Mouse (Mus musculus): Measurements from ENCODE around the gene BC016579.

The BC016579 gene

DNA sequence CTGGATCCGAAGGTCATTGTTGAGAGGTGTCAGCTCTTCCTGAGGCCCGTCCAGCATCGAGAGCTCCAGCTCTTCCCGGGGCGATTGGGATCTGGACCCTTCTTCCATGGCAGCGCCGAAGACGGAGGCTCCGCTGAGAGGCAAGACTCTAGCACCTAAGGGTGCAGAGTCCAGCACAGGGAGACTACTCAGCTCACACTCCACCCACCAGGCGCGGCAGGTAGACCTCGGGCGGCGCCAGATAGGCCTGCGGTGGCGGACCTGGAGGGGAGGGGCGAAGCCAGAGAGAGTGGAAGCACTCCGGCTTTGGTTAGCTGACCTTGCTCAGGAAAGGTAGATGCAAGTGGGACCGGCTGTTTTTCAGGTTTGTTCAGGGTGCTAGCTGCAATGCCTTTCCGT, at the start of gene BC016579:
Gene BC016579 (minus strand): TSS at position 135 of the 399 bp plus-strand sequence.
- DNase-seq (ENCODE audit: low read depth, low spot score), result no peak

DNA sequence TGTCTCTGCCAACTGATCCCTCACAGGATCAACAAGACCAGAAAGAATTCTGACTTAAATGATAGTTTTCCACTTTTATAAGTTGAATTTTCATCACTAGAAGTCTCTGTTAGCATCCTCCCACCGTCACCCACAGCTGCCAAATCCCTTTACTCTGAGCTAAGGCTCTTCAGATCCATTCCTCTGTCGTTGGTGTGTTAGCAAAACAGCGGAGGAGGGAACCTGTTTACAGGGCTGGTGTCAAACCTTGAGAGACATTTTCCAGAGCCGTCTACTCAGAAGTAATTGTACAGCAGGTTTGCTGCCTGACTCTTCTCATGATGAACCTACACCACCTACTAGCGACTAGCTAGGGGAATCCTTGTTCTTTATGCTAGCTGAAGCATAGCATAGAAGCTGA, 45.4 kb upstream of the BC016579 start:
- no peak for DNase-seq (ENCODE audit: low read depth, low spot score)

- DNase-seq (ENCODE audit: low read depth, low spot score), result no peak
These were observed 44.1 kb upstream of the BC016579 start for GRCm38 (mm10) chr16:45697996-45698395.

DNA sequence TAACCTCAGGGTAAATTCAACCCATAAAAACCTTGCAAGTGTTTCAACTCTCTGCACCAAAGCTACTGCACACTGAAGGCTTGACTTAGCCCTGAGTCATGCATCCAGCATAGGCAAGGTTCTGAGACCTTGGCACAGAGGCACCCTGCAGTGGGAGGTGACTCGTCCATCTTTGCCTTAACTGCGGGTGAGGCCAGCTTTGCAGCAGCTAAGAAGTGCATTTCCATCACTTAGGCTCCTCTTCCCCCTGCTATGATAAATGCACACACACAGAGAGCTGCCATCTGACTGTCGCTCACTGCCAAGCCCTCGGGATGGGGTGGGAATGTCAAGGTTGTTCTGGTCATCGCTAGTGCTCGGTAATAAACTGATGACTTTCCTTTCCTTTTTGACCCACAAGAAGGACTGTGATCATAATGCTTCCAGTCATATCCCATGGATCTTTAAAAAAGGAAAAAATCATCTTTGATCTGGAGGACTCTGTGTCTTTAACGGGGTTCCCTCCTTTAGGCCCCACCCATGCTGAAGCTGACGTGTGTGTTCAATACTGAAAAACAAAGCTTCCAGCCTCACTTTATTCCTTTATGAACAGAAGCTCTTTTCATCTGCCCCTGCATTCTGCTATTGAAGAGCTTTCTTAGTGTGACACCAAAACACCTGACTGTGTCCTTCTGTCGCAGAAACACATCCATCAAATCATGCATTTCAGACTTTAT, 41.7 kb upstream of the BC016579 start:
- DNase-seq (ENCODE audit: low read depth, low spot score), result no peak

- DNase-seq (ENCODE audit: low read depth, low spot score), result no peak
These were observed 39.7 kb upstream of the BC016579 start, which contains the start of gene Tmprss7 for GRCm38 (mm10) chr16:45693558-45693957. TSS of gene Tmprss7 (minus strand) at chr16:45693658.

- no peak for DNase-seq (ENCODE audit: low read depth, low spot score)
These were observed 39.0 kb upstream of the BC016579 start for GRCm38 (mm10) chr16:45692851-45693250.

GRCm38 (mm10) chr16:45690178-45690577, 36.3 kb upstream of the BC016579 start:
- no peak for DNase-seq (ENCODE audit: low read depth, low spot score)

DNA sequence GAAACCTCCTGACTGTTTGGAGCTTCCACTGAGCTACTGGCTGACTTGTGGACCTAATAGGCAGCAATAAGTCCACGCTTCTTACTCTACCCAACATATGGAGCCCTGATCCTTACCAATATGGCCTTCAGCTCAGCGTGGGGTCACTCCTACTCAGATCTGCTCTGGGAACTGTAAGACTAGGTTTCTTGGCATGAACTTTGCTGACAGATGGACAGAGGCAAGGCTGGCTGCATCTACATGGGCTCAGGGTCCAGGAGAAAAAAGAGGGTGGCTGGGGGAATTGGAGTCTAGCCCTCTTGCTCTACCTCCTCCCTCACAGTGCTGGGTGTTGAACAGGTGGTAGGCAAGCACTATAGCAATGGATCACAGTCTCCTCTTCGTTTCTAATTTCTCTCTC, 33.0 kb upstream of the BC016579 start:
- DNase-seq (ENCODE audit: low read depth, low spot score), result no peak

GRCm38 (mm10) chr16:45685295-45685694, 31.4 kb upstream of the BC016579 start:
- no peak for DNase-seq (ENCODE audit: low read depth, low spot score)

DNA sequence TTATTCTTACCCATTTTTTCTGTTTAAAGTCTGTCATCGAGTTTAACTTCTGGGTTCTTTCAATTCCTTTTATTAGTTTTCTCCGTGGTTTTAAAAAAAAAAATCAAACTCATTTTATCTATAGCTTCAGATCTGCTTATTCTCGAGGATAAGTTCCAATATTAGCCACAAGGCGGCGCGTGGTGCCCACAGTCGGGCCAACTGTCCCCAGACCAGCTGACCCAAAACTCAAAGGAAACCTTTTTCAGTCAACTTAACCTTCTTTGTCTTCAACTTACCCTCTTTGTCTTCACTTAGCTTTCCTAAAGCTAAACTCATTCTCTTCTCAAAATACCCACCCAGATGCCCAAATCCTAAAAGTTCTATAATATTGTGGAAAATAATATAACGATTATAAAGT, 30.9 kb upstream of the BC016579 start:
- peak; percentile 46 for DNase-seq (ENCODE audit: low read depth, low spot score)

DNA sequence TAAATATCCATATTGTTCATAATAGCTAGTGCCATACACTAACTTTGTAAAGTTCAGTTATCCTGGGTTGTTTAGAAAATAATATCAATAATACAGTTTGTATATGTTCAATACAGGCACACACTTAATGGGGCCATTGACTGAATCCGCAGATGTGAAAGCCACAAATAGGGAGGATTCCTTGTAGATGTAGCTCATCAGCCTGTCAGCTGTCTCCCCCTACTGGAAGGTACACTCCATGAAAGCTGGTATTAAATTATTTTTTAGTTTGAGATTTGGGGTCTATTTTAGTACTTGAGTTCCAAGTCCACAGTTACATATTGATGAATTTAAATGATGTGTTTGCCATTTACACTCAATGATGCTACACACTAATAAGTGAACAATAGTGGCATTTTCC, 22.6 kb upstream of the BC016579 start:
- DNase-seq (ENCODE audit: low read depth, low spot score), result no peak

- DNase-seq (ENCODE audit: low read depth, low spot score), result no peak
These were observed 16.1 kb upstream of the BC016579 start for GRCm38 (mm10) chr16:45670005-45670404.

DNA sequence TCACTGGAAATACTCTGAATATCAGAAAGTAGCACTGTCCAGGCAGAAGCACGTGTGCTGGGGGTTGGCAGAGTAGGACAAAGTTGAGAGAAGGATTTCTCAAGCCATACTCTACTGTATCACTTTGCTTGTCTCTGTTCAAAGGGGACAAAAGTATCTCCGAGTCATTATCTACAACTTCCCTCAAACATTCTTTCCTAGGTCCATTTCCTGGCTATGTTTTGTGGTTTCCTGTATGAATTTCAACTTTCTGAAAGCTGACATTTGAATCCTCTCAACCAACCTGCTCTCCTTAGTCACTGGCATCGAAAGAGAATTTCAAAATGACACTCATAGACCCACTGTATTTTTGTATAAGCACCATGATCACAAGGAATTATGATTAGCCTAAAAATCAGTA, 14.3 kb upstream of the BC016579 start:
- no peak for DNase-seq (ENCODE audit: low read depth, low spot score)

GRCm38 (mm10) chr16:45666136-45666535, 12.3 kb upstream of the BC016579 start:
- DNase-seq (ENCODE audit: low read depth, low spot score), result no peak

GRCm38 (mm10) chr16:45662381-45662780, 8.5 kb upstream of the BC016579 start:
- DNase-seq (ENCODE audit: low read depth, low spot score), result no peak

DNA sequence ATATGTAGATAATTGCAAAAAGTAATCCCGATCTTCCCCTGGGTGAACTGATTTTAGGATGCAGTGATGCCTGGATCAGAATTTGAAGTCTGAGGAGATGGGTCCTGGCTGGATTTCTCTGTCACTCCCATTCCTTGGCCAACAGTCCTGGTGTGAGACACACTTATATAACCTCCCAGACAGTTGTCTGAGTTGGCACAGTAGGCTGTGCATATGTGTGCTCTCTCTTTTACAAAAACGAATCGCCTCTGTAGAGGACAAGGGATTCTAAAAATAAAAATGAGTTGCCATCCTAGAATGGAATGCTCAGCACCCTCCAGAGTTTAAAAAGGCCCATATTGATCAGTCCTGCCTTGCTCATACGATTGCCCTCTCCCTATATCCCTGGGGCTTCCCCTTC, 5.7 kb upstream of the BC016579 start:
- DNase-seq (ENCODE audit: low read depth, low spot score), result no peak

DNA sequence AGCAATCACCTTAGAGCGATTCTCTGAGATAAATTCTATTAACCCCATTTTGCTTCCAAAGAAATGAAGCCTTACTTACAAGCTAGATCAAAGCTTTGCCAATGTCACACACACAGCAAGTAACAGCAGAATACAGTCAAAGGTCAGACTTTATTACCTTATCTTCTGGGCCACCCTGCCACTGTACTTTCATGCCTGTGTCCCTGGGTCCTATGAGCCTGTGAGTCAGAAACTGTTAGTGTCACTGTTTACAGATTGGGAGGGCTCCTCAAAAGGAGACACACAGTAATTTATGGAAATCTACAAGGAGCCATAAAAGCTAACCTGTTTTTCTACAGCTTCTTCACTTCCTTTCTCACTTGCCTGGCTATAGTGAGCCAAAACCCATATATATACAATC, 4.4 kb upstream of the BC016579 start:
- DNase-seq (ENCODE audit: low read depth, low spot score), result no peak

DNA sequence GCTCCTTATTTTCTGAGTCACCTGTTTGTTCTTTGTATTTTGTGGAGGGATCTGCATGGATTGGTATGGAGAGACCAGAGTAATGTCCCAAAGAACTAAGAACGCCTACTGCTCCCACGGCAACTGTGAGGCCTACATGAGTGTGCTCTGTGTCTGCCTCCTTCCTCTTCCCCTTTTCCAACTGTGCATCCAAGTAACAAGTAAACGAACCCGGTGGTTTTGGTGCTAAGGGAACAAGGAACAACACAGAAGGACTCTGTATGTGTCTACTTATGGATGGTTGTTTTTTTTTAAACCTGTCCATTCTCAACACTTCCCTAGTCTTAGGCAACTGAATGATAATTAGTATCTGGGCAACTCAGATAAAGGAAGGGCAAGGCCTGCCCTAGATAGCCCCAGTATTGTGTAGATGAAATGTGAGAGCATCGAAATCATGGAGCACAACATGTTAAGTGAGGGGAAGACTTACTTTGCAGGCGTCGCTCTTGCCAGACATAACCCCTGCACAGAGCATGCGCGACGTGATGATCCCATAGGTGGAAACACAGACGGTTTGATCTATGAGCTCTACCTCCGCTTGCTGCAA, 3.8 kb upstream of the BC016579 start:
- DNase-seq (ENCODE audit: low read depth, low spot score), result no peak

GRCm38 (mm10) chr16:45654465-45654864, 597 bp upstream of the BC016579 start:
- DNase-seq (ENCODE audit: low read depth, low spot score), result no peak

DNA sequence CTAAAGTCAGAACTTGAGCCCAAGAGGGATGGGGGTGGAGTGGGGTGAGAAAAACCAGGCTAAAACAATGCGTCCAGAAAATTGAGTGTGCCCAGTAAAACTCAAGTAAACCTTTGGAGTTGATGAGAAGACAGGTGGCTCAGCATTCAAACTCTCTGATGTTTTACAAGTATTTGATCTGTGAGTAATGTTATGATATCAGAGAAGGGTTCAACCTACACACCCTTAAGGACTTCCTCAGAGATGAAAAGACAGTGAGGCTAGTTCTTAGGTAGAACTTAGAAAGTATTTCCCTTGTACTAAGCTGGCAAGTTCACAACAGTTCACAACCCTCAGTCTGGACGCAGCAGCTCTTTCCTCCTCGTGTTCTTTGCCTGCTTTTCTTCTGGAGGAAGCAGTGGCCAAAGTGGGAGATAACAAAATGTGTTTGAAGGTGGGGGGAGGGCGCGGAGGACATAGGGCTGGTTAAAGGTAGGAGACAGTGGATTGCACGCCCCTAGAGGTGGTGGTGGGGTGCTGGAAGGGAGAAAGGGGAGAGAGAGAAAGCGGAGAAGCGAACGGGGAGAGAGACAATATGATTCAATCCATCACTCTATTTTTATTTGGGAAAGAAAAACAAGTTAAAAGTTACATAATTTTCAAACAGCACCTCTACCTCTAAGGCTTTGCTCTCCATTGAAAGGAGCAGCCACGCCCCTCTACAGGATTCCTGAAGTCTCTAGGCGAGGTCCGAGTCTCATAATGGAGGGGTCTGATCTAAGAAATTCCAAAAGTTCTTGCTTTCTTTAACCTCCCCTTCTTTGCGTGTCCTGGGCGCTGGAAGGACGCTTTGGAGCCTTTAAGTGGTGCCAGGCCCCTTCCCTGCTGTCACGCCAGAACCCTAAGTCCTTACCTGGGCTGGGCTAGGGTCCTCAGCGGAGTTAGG, 597 bp downstream of the BC016579 start:
- no peak for DNase-seq (ENCODE audit: low read depth, low spot score)

- DNase-seq (ENCODE audit: low read depth, low spot score), result no peak
These were observed 2.4 kb downstream of the BC016579 start for GRCm38 (mm10) chr16:45651497-45651896.

DNA sequence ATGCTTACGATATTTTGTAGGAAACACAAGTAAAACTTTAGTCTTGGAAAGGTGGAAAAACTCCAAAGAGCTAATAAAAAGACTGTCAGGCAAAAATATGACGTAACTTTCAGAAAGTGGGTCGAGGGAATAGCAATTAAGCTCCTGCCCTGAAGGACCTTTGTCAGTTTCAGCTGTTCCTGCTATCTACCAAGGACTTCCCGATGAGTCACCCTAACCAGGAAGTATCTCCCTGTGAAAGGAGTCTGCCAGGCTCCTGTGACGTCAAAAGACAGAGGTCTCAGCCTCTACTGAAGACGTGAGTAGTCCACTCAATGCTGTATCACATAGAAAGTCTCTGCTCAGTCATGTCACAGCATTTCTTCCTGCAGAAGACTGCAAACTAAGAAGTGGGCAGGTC, 9.5 kb downstream of the BC016579 start:
- no peak for DNase-seq (ENCODE audit: low read depth, low spot score)
